14 mouse cellular contexts compared by ENCODE assay signal in the genomic region with DNA sequence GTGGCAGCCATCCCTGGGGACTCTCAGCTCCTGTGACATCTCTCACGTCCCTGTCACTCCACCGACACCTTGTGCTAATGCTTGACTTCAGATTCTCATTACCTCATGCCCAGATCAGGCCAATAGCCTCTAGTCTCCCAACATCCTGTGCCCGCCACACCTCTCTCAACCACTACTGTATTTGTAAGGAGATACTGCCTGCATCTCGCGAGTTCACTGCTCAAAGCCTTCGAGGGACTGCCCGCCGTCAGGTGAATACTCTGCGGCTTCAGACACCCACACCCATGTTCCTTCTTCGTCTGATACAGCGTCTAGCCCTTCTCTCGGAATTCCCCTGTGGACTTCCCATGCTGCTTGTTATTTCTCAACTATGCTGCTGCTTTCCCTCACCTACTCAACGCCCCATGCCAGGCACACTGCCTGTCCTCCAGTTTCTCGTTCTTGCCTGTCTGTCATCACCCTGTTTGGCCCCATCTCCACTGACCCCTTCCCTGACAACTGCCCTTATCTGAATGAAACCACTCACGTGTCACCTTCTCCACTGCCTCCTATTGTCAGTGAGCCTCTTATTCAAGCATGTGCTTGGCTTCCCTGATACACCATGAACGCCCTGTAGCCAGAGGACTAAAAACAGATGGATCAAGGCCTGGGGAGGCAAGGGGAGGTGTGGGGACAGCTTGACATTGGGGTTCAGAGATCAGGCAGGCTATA. TPM values are rescaled to one million over a fixed set of nuclear protein-coding genes. Genes with fewer than 3 reads are reported as not detected.
DNase-seq lines count a peak whose midpoint lies in the region; ATAC-seq and TF ChIP-seq lines count a peak whose summit lies in the region.
"Had no signal": no experiment of that assay in that cellular context is flagged by ENCODE, and none has a peak within 500 bp of the region (broad histone marks: within the 10 kb centered on the region; RNA-seq: fewer than 3 reads in every experiment).

No protein-coding gene starts in this region.

- H3K9ac ChIP-seq in lung, postnatal 0 days (replicated peaks; ENCODE audit: low read depth) = no peak overlapping the region
- no peak overlapping the region for H3K9ac ChIP-seq in kidney, embryonic 15.5 days
- H3K9ac ChIP-seq: forebrain, postnatal 0 days; midbrain, embryonic 13.5 days; neural tube, embryonic 12.5 days had no signal

- no peaks in the 10 kb centered on the region for H3K9me3 ChIP-seq in lung, postnatal 0 days (ENCODE audit: low read length)
- no peaks in the 10 kb centered on the region for H3K9me3 ChIP-seq in kidney, embryonic 15.5 days (replicated peaks)
- H3K9me3 ChIP-seq: neural tube, embryonic 12.5 days had no signal

- TF ChIP-seq CTCF in lung, postnatal 0 days (IDR thresholded peaks at IDR 0.05) = no peak
- TF ChIP-seq CTCF in lung, adult 2 months (IDR thresholded peaks at IDR 0.05; ENCODE audit: insufficient read depth, low read length) = no peak

- no peak overlapping the region for H3K4me2 ChIP-seq in lung, postnatal 0 days (replicated peaks; ENCODE audit: low read depth, low read length)
- no peak overlapping the region for H3K4me2 ChIP-seq in kidney, embryonic 15.5 days
- H3K4me2 ChIP-seq: midbrain, embryonic 13.5 days; neural tube, embryonic 12.5 days had no signal

- peak; percentile 78 for DNase-seq in lung, postnatal 0 days (ENCODE audit: low spot score)
- no peak for DNase-seq in lung, adult 2 months
- DNase-seq in heart, adult 8-10 months (ENCODE audit: low spot score) = peak; percentile 66
- DNase-seq in heart, postnatal 14 days = peak; percentile 40 to 63
- peak; percentile 32 for DNase-seq in yolk sac, embryonic 10.5 days (ENCODE audit: low spot score)
- DNase-seq in frontal cortex, postnatal 25 days (ENCODE audit: low spot score in 2 of 2) = no peak
- DNase-seq in ovary, adult 18-20 months (ENCODE audit: low spot score) = no peak
- DNase-seq: forebrain, postnatal 0 days; kidney, adult 18-20 months; left cerebral cortex, postnatal 4 days; retina, postnatal 1 day had no signal

- H3K4me3 ChIP-seq in lung, postnatal 0 days (ENCODE audit: low read depth, low read length) = no peak overlapping the region
- no peak overlapping the region for H3K4me3 ChIP-seq in lung, adult 2 months (replicated peaks; ENCODE audit: extremely low read depth, low read depth, low read length)
- H3K4me3 ChIP-seq in kidney, embryonic 15.5 days (replicated peaks) = no peak overlapping the region
- H3K4me3 ChIP-seq: midbrain, embryonic 13.5 days; neural tube, embryonic 12.5 days had no signal

- WGBS in lung, postnatal 0 days = 39% methylated on average over 16 of the region's 16 CpGs
- 48% methylated on average over 16 of the region's 16 CpGs for WGBS in lung, adult 2 months
- WGBS in kidney, embryonic 15.5 days = 74% methylated on average over 16 of the region's 16 CpGs

- no peaks in the 10 kb centered on the region; the same call in 1 of the 2 replicates for H3K4me1 ChIP-seq in lung, postnatal 0 days (ENCODE audit: insufficient read depth, low read depth, low read length)
- peaks cover 4% of the 10 kb centered on the region for H3K4me1 ChIP-seq in lung, adult 2 months (ENCODE audit: control insufficient read depth, insufficient read depth, low read length)
- no peaks in the 10 kb centered on the region for H3K4me1 ChIP-seq in kidney, embryonic 15.5 days
- H3K4me1 ChIP-seq: midbrain, embryonic 13.5 days; neural tube, embryonic 12.5 days had no signal

- H3K27ac ChIP-seq in lung, postnatal 0 days (ENCODE audit: low read length) = peak overlapping the region; percentile 85
- H3K27ac ChIP-seq in kidney, embryonic 15.5 days = no peak overlapping the region
- H3K27ac ChIP-seq: midbrain, embryonic 13.5 days; neural tube, embryonic 12.5 days had no signal

- ATAC-seq in lung, postnatal 0 days = peak; percentile 79
- no peak for ATAC-seq in kidney, embryonic 15.5 days (replicated peaks; ENCODE audit: low FRiP score)
- ATAC-seq: forebrain, postnatal 0 days; midbrain, embryonic 13.5 days had no signal

- TF ChIP-seq POLR2A in lung, adult 2 months (IDR thresholded peaks at IDR 0.05; ENCODE audit: borderline replicate concordance, extremely low read depth, low read depth, low read length) = no peak

- no peaks in the 10 kb centered on the region for H3K36me3 ChIP-seq in lung, postnatal 0 days (ENCODE audit: insufficient read depth, low read length)
- H3K36me3 ChIP-seq in kidney, embryonic 15.5 days = no peaks in the 10 kb centered on the region
- H3K36me3 ChIP-seq: midbrain, embryonic 13.5 days; neural tube, embryonic 12.5 days had no signal

- intact Hi-C loops in heart, postnatal 14 days (cut with DNase I) = no loop called here

- no peaks in the 10 kb centered on the region for H3K27me3 ChIP-seq in lung, postnatal 0 days (replicated peaks; ENCODE audit: insufficient read depth, low read length)
- no peaks in the 10 kb centered on the region for H3K27me3 ChIP-seq in kidney, embryonic 15.5 days
- H3K27me3 ChIP-seq: neural tube, embryonic 12.5 days had no signal

- peak; percentile 80 for TF ChIP-seq EP300 in lung, postnatal 0 days (IDR thresholded peaks at IDR 0.05)

RNA-seq across cellular contexts. Expression of a gene that starts 15.5 kb away (rescaled TPM):
- 49.0 and 49.5 TPM in 2 replicates for polyA plus RNA-seq in lung, postnatal 0 days (2015; fragmentation: Nextera tagmentation; extraction: Ambion mirVana)
- 592 and 698 TPM in 2 replicates for polyA plus RNA-seq in lung, adult 2 months (2012; rRNA removed)
- total RNA-seq in heart, adult 8-10 months (2022) = 100 to 1,000 TPM; 354 to 475 (median 429) TPM
- total RNA-seq in heart, postnatal 14 days (2021) = 100 to 1,000 TPM; 496 to 513 TPM
- 1.0 and 1.7 TPM in 2 replicates for polyA plus RNA-seq in kidney, embryonic 15.5 days (2015; fragmentation: Nextera tagmentation; extraction: Ambion mirVana)

Comparison
In these comparisons a context has a peak if more than half of its experiments do, and no peak if none do; other contexts are left out.
1. DNase-seq: peak in lung, postnatal 0 days (single experiment), heart, adult 8-10 months (single experiment), heart, postnatal 14 days (2 of 2) and yolk sac, embryonic 10.5 days (single experiment); none in lung, adult 2 months (single experiment), frontal cortex, postnatal 25 days (0 of 2) and ovary, adult 18-20 months (single experiment).
2. RNA of a gene that starts 15.5 kb away (polyA plus RNA-seq): 592 to 698 TPM in lung, adult 2 months and 49.0 to 49.5 TPM in lung, postnatal 0 days; 1.0 to 1.7 TPM in kidney, embryonic 15.5 days; every median in the first group is over 10 times any median in the second.